Mouse (Mus musculus) lung, embryonic 14.5 days (tissue): ENCODE data around the gene Nipal1. TPM values are rescaled to one million over a fixed set of nuclear protein-coding genes. Genes with fewer than 3 reads are reported as not detected.

Source experiments
- ATAC-seq: fragments of 200-750 bp; cut with Nextera tagmentation; 2 replicates; pipeline ENCODE4 v1.8.0; 2017; ENCODE audit warnings: mild to moderate bottlenecking, moderate TSS enrichment, moderate library complexity; ENCODE audit not compliant: insufficient read depth
- DNase-seq: peaks from one replicate; pipeline ENCODE4 v3.0.0-alpha.2; 2015
- H3K27ac ChIP-seq: fragments of 300-500 bp; sonication (generic); 2 replicates; pipeline ENCODE4 v1.5.1; 2014; ENCODE audit warnings: low read depth, mild to moderate bottlenecking, moderate library complexity
- H3K27me3 ChIP-seq: fragments of 300-500 bp; sonication (generic); 2 replicates; pipeline ENCODE4 v1.6.1; 2014; ENCODE audit warnings: low read length, control low read depth; ENCODE audit not compliant: insufficient read depth
- H3K36me3 ChIP-seq: fragments of 300-500 bp; sonication (generic); 2 replicates; pipeline ENCODE4 v1.6.1; 2014; ENCODE audit warnings: control low read depth; ENCODE audit not compliant: insufficient read depth
- H3K4me1 ChIP-seq: fragments of 300-500 bp; sonication (generic); 2 replicates; pipeline ENCODE4 v1.6.1; 2014; ENCODE audit warnings: antibody characterized with exemption, control low read depth; ENCODE audit not compliant: insufficient read depth
- H3K4me2 ChIP-seq: fragments of 300-500 bp; sonication (generic); 2 replicates; pipeline ENCODE4 v1.6.1; 2014; ENCODE audit warnings: mild to moderate bottlenecking
- H3K4me3 ChIP-seq: fragments of 300-500 bp; sonication (generic); 2 replicates; pipeline ENCODE4 v1.5.1; 2014; ENCODE audit warnings: low read depth, low read length
- H3K9ac ChIP-seq: fragments of 300-500 bp; sonication (generic); 2 replicates; pipeline ENCODE4 v1.6.1; 2014
- H3K9me3 ChIP-seq: fragments of 300-500 bp; sonication (generic); 2 replicates; pipeline ENCODE4 v1.6.1; 2016; ENCODE audit warnings: low read depth, low read length, control low read depth
- CTCF ChIP-seq: IDR thresholded peaks from 2 replicates; pipeline ENCODE4 v1.5.1; 2016; ENCODE audit warnings: antibody characterized with exemption, low read depth
- WGBS: fragments of 180-500 bp; shearing (Covaris S2); extraction: QIAGEN DNeasy Blood & Tissue Kit; methylation state at CpG from one replicate; pipeline ENCODE4 v1.1.7; 2014; 5-methylcytosine and 5-hydroxymethylcytosine counted together
- polyA plus RNA-seq: library from polyadenylated mRNA; unstranded; fragments of >200 nt; fragmentation: Nextera tagmentation; extraction: Ambion mirVana; gene quantifications from 2 replicates; pipeline ENCODE4 v1.2.1, GENCODE M21; 2014

Nipal1 gene
- polyA plus RNA-seq, 1 experiment from 2014 or later: 0.29 TPM

DNA sequence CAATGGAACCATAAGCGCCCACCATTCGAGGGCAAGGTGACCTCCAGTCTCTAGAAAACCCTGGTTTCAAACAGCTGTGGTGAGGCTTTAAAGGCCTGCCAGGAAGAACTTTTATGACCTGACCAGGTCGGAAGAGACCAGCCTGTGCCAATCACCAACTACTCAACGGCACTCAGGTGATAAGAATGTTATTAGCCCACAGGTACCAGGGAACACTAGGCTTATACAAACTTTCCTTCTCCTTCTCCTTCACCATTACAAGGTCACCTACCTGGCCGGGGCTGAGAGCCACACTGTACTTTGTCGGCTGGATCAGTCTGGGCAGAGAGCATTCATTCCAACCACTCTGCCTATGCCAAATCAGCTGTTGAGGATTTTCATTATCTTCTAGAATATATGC lies 33.9 kb downstream of the Nipal1 start:
- no peak for DNase-seq
- H3K36me3 ChIP-seq: no peaks in the 10 kb centered on the region
- H3K9ac ChIP-seq: no peak overlapping the region
- H3K27ac ChIP-seq: no peak overlapping the region
- 0 out of 2 replicates have a peak, but pooled peaks cover 5% of the 10 kb centered on the region for H3K9me3 ChIP-seq
- no peaks in the 10 kb centered on the region for H3K4me1 ChIP-seq
- no peak for ATAC-seq
- no peak overlapping the region for H3K4me2 ChIP-seq
- H3K27me3 ChIP-seq: no peaks in the 10 kb centered on the region
- 61% methylated on average over 6 of the region's 6 CpGs for WGBS
- TF ChIP-seq CTCF: no peak
- H3K4me3 ChIP-seq: no peak overlapping the region

DNA sequence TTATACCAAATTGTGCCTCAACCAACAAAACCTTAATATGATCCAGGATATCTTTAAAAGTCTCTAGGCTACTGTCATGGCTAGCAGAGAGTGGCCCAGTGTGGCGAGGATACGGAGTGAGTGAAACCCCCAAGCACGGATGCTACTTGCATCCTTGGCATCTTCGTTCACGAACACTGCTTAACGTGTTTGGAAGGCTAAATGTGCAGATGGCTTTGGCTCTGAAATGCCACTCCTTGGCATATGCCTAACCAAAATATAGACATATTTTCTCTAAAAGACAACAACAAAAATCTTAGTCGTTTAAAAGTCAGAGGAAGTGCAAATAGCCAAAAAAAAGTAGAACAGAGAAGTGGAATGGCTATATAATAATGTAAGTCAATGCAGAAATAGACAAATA lies 42.0 kb downstream of the Nipal1 start:
- Histone ChIP-seq H3K27me3 (no peaks in the 10 kb centered on the region), H3K4me1 (no peaks in the 10 kb centered on the region), H3K4me3 (no peak overlapping the region), H3K4me2 (no peak overlapping the region), H3K9ac (no peak overlapping the region), H3K9me3 (no peaks in the 10 kb centered on the region), H3K27ac (no peak overlapping the region), H3K36me3 (no peaks in the 10 kb centered on the region)
- no peak for DNase-seq
- ATAC-seq: no peak
- TF ChIP-seq CTCF: no peak
- 90% methylated on average over 7 of the region's 7 CpGs for WGBS

GRCm38 (mm10) chr5:72690516-72690915 lies 42.9 kb downstream of the Nipal1 start:
- no peak for TF ChIP-seq CTCF
- H3K27me3 ChIP-seq: no peaks in the 10 kb centered on the region
- H3K4me1 ChIP-seq: no peaks in the 10 kb centered on the region
- H3K9me3 ChIP-seq: no peaks in the 10 kb centered on the region
- H3K4me2 ChIP-seq: no peak overlapping the region
- ATAC-seq: no peak
- H3K9ac ChIP-seq: no peak overlapping the region
- no peak overlapping the region for H3K27ac ChIP-seq
- H3K4me3 ChIP-seq: no peak overlapping the region
- no peak for DNase-seq
- WGBS: 92% methylated on average over 5 of the region's 5 CpGs
- no peaks in the 10 kb centered on the region for H3K36me3 ChIP-seq

DNA sequence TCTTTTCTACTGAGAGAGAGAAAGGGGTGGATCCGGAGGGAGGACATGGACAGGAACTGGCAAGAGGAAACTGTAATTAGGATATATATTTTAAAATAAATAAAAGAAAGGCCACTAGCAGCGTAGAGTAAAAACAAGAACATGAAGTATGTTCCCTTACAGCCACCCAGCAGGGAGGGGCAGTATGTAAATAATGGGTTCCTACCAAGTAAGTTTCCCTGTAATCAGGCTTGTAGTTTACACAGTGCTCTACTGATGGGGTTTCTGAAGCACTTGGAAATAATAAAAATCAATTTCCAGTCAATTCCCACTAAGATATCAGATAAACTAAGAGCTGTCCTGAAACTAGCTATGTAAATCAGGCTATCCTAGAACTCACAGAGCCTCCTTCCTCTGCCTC lies 47.1 kb downstream of the Nipal1 start:
- ATAC-seq (no peak), DNase-seq (no peak)
- Histone ChIP-seq H3K27me3 (no peaks in the 10 kb centered on the region), H3K36me3 (no peaks in the 10 kb centered on the region), H3K27ac (no peak overlapping the region), H3K9ac (no peak overlapping the region), H3K9me3 (no peaks in the 10 kb centered on the region), H3K4me1 (no peaks in the 10 kb centered on the region), H3K4me2 (no peak overlapping the region), H3K4me3 (no peak overlapping the region)
- WGBS: 53% methylated on average over 2 of the region's 2 CpGs
- TF ChIP-seq CTCF: no peak

DNA sequence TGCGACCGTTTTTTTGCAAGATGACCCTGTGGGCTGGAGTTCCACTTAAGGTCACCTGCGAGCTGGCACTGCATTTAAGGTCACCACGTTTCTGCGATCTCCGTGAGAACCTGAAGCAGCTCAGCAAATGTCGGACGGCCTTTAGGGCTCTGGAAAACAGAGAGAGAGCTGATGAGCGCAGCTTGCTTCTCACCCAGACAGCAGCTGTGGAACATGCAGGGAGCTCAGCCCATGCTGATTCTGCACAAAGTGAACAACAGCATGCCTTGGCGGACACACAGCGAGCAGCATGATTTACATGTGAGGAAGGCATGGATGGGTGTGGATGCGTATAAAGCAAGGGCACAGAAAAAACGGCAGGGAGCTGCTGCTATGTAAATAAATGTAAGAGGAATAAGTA lies 48.9 kb downstream of the Nipal1 start:
- DNase-seq: no peak
- no peak for ATAC-seq
- no peak overlapping the region for H3K4me2 ChIP-seq
- no peaks in the 10 kb centered on the region for H3K9me3 ChIP-seq
- no peak overlapping the region for H3K4me3 ChIP-seq
- H3K36me3 ChIP-seq: no peaks in the 10 kb centered on the region
- 64% methylated on average over 13 of the region's 13 CpGs for WGBS
- no peak overlapping the region for H3K9ac ChIP-seq
- no peaks in the 10 kb centered on the region for H3K4me1 ChIP-seq
- no peaks in the 10 kb centered on the region for H3K27me3 ChIP-seq
- no peak for TF ChIP-seq CTCF
- no peak overlapping the region for H3K27ac ChIP-seq

DNA sequence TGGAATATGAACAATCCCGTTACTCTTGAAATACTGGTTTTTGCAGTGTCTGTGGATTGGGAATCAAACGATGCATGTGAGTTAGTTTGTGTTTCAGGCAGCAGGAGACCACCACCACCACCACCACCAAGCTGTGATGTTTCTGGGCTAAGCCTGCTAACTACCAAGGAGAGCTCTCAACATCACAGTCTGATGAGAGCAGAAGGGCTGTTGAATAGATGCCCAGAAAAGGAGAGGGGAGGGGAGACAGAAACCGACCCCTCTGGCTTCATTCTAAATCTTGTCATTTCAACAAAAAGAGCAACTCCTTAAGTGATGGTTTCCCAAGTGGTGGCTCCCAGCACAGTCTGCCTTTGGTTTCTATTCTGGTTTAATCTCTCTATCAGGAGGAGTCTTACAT lies 50.7 kb downstream of the Nipal1 start:
- no peak for ATAC-seq

GRCm38 (mm10) chr5:72698818-72699499 lies 51.4 kb downstream of the Nipal1 start:
- no peak for TF ChIP-seq CTCF
- 67% methylated on average over 7 of the region's 7 CpGs for WGBS
- H3K36me3 ChIP-seq: no peaks in the 10 kb centered on the region
- no peak for DNase-seq
- no peak overlapping the region for H3K27ac ChIP-seq
- no peaks in the 10 kb centered on the region for H3K27me3 ChIP-seq
- H3K9me3 ChIP-seq: no peaks in the 10 kb centered on the region
- no peak for ATAC-seq
- H3K4me1 ChIP-seq: no peaks in the 10 kb centered on the region
- no peak overlapping the region for H3K4me3 ChIP-seq
- H3K4me2 ChIP-seq: no peak overlapping the region
- no peak overlapping the region for H3K9ac ChIP-seq

More for the DNA sequence above, 50.7 kb downstream of the Nipal1 start:
- Histone ChIP-seq H3K4me3 (no peak overlapping the region), H3K27ac (no peak overlapping the region), H3K27me3 (no peaks in the 10 kb centered on the region), H3K36me3 (no peaks in the 10 kb centered on the region), H3K9ac (no peak overlapping the region), H3K4me1 (no peaks in the 10 kb centered on the region), H3K9me3 (no peaks in the 10 kb centered on the region), H3K4me2 (no peak overlapping the region)
- 52% methylated on average over 3 of the region's 3 CpGs for WGBS
- peak; percentile 24 for DNase-seq
- no peak for TF ChIP-seq CTCF

GRCm38 (mm10) chr5:72699500-72699818 lies 51.9 kb downstream of the Nipal1 start:
- Histone ChIP-seq H3K4me2 (no peak overlapping the region), H3K9ac (no peak overlapping the region), H3K27me3 (no peaks in the 10 kb centered on the region), H3K27ac (no peak overlapping the region), H3K36me3 (no peaks in the 10 kb centered on the region), H3K4me3 (no peak overlapping the region), H3K9me3 (no peaks in the 10 kb centered on the region), H3K4me1 (no peaks in the 10 kb centered on the region)
- no peak for DNase-seq
- ATAC-seq: no peak
- no peak for TF ChIP-seq CTCF
- WGBS: 35% methylated on average over 2 of the region's 2 CpGs
